Mouse (Mus musculus): ENCODE measurements around the gene Eps8.

Eps8 gene

DNA sequence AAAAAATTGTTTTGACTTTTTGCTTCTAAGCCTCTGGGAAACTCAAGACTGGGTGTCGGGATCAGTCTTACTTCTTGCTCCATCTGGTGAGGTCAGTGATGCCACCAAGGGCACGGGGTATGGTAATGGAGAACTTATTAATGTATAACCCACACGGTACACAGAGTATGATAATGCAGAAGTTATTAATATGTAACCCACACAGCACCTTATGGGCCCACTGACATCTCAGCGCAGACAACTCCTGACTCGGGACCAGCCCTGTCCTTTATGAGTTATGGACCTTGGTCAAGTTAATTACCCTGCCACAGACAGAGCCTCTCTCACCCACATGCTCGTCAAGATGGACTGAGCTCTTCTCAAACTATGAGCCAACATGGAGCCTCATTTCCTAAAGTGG, 89.2 kb downstream of the Eps8 start:
- no peak for DNase-seq

DNA sequence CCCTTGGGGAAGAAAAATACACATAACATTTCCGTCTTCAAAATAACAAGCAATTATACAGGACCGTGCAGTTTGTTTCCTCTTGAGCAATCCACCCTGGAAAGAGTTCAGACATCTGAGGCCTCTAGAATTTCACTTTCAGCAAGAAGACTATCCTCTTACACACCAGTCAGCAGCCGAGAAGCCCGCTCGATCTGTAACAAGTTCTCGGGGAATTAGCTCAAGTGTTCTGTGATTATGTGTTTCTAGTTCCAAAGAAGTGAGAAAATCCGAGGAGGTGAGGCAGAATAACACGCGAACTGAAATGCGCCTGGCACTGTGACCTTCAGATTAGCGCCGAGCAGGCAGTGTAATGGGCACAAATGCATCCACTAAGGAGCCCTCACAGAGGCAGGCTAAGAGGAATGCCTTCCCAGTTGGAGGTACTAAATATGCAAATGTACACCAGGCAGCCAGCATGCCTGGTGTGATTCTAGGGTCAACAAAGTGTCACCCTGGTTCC, 94.3 kb downstream of the Eps8 start:
- no peak for DNase-seq

DNA sequence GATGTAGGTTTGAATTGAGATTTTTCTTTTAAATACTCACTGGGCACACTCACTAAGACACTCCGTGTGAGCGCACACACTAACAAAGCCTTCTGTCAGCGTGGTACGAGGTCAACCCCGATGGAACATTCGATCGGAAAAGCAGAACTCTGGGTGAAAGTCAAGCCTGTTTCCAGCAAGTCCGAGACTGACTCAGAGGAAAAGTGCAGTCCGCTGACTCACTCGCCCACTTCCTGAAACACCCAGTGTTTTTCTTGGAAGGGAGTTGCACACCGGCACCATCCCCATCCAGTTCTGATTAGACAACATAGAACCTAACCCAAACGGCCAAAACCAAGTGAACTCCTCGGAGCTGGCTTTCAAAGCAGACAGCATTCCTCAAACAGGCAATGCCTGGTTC, 95.8 kb downstream of the Eps8 start:
- DNase-seq, result peak; percentile 43

DNA sequence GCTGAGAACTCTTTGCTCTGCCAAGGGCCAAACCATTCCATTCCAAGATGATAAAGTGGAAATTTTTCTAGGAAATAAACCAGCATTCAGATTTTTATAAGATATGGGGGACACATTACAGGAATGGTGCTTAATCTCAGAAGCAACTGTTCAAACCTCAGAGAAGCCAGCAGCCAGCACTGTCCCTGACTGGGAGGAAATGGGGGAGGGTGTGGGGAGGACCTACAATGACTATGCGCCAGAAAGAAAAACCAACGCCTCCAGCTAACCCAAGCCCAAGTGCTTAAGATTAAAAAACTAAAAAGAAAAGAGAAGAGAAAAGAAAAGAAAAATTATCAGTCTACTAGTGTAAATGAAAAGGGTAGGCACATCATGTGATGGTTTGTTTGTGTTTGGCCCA, 97.0 kb downstream of the Eps8 start:
- no peak for DNase-seq

DNA sequence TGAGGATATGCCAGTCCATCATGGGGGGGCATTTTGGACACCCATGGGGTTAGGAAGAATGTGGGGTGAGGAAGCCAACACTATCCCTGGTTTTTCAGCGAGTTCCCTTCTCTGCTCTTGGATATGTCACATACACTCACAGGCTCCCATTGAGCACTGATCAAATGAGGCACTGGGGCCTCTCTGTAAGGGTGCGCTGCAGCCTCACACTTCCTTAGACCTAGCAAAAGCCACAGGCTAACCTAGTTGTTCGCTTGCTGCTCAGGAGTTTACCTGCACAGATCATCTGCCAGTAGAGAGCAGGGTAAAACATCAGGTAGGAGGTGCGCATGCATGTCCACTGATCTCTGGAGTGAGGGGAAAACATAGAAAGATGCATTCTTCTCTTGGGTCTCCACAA, 97.5 kb downstream of the Eps8 start:
- DNase-seq, result no peak

DNA sequence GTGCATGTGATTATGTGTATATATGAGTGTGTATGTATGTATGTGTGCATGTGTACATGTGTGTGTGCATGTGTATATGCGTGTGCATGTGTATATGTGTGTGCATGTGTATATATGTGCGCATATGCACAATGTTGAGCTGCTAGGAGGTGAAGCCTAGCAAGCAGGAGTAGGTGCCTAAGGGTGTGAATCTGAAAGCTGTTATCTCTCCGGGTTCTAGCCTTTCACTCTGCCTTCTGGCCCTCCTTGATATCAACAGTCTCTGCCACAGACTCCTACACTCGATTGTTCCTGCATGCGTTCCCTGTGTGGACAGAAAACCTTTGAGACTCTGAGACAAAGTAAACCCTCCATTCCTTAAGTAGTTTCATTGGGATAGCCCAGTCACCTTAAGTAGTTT, 98.0 kb downstream of the Eps8 start:
- DNase-seq, result no peak

DNA sequence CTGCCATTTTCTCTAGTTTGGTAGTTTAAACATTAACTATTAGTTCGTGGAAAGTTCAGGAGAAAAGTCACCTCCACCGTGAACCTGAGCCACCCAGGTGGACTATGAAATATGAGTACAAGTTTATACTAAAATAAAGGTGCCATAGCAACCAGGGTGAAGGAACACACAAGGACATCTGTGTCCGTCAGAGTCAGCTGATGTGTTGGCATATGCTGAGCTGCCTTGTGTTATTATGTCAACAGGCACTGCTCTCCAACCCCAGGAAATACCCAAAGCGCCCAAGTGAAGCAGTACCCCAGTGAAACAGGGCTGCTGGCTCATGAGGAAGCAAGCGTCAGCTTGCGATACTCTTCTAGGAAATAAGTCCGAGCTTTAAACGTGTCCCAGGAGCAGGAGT, 104.5 kb downstream of the Eps8 start:
- no peak for DNase-seq

DNA sequence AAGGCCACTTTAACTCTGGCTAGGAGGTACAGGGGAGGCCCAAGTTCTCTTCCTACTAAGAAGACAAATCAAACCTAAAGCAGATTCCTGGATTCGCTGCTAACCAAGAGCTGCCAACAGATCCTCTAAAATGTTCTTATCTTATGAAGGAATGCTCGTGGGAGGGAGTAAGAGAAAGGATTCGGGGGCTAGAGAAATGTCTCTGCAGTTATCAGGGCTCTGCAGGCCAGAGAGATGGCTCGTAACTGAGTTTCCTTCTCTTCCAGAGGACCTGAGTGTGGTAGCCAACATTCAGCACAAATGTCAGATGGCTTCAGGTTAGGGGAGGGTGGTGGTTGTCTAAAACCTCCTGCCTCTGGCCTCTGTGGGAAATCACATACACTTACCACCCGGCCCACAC, 106.1 kb downstream of the Eps8 start:
- DNase-seq, result no peak

DNA sequence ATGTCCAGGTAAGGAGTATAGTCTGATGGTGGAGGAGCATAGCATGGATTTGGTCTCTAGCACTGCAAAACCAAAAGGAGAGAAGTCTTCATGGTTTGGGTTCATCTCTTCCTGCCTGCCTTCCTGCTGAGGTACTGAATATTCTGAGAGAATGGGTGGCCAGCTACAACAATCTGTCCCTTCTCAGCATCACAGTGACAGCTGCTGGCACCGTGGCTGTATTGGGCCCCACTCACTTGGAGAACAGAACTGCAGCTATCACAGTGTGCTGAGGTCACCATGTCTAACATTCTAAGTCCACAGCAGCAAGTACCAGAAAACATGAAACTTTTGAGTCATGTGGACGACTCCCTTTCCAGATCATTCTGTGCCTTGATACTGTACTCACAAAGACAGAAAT, 107.1 kb downstream of the Eps8 start:
- no peak for DNase-seq

DNA sequence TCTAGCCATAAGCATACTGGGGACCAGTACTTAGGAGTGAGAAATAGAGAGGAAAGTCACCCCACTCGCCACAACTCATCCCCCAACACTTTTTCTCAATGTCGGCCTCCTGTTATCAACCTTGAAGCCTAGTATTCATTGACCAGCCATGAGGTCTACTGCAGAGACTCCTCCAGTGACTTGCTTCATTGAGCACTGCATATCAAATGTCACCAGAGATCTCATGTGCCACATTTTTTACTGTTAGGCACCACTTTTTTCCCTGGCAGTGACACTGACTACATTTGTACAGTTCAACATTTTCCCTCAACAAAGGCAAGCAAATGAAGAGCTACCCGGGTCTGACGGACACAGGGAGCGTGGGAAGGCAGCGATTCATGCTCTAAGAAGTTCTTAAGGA, 108.6 kb downstream of the Eps8 start:
- DNase-seq, result no peak

DNA sequence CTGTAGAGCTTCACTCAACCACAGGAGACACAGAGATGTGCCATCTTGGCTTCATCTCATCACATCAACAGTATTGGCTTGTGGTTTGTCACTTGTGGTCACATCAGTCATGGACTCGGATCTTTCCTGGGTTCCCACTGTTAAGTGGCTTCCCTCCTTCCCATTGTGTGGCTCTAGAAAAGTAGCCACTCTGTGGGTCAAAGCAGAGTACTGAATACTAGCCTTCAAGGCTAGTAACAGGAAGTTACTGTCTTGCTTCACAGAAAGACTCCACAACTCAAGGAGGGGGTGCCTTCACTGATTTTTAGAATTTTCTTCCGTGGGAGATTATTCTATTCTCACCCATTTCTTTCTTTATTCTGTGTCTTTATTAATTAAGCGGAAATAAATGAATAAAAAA, 109.3 kb downstream of the Eps8 start:
- no peak for DNase-seq

DNA sequence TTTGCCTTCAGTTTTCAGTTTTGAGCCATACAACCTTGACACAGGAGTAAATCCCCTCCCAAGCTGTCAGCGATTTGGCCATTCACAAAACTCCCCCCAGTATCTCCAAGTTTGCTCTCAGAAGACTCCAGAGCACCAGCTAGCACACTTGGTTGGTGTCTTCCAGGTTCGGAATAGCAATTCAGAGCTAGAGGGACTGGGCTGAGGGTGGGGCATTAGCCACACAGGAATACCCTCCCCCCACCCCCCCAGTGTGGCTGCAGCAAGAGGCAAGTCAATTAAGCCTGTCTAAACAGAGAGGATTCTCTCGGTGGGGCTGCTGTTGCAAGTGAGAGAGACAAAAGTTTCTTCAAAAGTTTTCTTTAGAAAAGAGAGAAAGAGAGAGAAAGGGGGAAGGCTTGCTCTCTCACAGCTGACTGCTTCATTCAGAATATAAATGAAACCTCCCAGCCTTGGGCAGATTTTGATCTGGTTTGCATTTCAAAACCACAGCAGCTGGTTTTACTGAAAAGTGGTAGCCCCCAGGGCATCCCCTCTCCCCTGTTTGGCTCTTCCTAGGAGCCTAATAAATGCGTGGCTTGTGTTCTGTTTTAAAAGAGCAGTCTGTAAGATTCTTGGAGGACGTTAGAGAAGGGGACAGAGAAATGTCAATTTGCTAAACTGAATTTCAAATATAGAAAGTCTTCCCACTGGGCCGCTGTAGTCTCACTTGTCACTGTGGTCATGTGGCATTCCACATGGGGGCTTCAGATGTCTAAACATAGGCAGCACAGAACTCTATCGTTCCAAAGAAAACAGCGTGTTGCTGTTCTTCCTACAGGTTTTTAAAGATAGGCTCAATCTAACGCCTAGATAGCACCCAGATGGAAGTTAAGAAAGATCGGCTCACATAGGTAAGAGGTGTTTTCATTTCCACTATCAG, 112.2 kb downstream of the Eps8 start:
- no peak for DNase-seq

DNA sequence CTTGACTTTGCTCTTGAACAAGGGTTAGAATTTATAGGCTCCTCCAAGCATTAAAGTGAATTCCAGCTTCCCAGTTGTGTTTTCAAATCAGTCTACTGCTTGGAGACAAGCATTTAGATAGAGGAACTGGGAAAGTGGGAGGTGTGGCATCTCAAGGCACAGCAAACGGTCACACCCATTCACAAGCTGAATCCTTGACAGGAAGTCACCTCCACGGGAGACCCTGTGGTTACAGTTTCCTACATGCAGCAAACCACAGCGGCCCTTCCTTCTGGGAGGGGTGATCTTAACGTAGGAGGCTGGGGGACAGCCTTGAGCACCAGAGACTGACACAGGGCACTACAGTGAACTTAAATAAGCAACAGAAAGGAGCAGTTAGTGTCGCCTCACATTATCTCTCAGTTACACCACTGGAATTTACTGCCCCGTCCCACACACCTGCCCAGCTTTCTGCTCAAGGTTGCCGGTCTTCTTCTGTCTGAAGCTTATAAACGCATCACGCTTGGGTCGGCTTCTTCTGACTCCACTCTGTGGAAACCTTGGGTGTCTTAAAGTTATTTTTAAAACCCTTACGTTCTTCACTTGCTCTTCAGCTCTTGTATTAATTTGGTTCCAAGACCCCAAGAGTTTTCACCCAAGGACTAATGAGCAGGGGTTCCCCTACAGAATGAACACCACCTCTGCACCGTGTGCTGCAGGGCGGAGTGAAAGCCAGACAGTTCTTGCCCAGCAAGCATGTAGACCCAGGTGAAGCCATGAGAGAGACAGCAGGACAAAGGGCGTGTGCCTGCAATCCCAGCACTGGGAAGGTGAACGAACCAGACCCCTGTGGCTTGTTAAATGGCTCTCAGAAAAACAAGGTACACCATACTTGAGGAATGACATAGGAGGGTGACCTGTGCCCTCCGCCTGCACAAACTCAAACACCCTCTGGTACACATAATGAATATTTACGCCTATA, 113.2 kb downstream of the Eps8 start:
- no peak for DNase-seq

DNA sequence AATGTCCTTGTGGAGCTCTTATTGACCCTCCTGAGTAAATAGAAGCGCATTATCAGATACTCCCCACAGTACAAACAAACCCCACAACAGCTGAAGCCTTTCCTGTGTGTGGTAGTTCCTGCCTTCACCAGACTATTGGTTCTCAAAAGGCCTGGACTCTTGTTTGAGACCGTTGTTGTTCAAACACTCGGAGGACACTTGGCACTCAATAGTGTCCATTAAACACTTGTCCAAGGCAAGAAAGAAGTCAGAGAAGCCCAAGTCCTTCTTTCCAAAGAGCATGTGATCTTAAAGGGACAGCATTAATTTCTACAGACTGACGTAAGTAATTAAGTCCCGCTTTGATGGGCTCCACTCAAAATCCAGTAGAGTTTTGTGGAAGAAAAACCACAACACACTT, 113.9 kb downstream of the Eps8 start:
- DNase-seq, result no peak

DNA sequence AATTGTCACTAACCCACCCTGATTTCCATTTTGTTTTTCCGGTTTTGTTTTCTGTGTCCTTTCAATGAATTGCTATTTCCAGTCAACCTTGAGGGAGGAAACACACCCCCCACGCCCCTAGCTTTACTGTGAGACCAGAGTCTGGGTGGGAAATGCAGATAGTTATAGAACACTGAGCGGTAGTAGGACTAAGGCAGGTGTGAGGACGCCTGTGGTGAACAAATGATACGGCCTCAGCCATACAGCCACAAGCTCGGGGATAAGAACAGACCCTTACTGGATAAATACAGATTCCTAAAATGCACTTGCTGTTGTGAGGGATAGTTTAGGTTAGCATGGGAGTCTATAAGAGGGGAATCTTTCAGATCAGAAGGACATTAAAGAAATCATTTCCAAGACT, 114.3 kb downstream of the Eps8 start:
- no peak for DNase-seq

DNA sequence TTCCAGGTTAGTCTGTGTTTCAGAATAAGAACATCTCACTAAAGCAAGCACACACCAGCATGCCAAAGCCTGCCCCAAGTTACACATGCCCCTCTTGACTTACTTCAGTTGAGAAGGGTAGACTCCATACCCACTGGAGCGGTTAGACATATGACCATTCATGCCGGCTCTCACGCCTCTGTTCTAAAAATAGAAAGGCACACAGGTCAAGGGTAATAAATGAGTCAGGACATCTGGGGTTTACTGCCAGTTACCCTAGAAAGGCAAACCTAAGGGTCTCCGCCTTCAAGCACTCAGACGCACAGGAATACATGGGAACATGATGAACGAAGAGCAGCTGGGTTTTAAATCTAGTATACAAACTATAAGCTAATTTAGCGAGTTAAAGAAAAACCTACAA, 115.5 kb downstream of the Eps8 start:
- DNase-seq, result no peak

DNA sequence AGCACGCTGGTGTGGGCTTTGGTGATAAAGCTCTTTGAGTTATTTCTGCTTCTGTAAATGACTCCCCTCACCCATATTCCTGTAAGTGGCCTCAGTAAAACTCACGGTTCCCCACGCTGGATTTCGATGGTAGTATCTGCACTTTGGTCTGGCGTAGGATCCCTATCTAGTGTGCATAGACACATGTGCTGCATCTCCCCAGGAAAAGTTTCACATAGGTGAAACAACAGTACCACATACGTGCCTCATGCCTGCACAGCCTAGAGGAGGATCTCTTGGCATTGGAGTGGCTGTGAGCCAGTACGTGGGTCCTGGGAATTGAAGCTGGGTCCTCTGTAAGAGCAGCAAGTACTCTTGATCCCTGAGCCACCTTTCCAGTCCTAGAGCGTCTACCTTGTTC, 121.9 kb downstream of the Eps8 start:
- DNase-seq, result no peak

DNA sequence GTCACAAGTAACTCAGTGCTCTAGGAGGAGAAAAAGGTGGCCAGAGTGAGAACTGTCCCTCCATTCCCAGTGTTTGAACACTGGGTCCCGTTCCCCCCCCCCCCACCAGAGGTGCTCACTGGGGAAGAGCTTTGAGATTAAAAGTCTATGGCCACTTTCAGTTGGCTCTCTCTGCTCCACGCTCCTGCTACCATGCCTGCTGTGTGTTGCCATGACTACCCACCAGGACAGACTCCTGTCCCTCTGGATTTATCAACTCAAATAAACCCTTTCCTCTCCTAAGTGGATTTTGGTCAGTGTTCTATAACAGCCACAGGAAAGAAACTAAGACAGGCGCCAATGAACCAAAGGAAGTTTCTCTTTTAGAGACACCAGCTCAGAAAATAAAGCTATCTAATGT, 128.9 kb downstream of the Eps8 start:
- DNase-seq, result no peak

DNA sequence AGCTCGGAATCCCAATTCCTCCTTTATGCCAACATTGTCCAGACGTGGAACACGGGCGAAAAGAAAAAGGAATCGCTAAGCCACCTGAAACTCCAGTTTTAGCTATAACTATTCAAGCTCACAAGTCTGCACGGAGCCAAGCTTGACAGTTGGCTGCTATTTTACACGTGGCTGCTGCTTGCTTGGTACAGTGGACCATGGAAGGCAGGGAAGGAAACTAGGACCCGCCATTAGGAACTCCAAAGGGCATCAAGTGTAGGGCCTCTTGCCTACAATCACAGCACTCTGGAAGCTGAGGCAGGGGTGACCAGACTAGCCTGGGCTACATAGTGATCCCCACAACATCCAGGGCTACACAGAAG, 134.4 kb downstream of the Eps8 start:
- no peak for DNase-seq

DNA sequence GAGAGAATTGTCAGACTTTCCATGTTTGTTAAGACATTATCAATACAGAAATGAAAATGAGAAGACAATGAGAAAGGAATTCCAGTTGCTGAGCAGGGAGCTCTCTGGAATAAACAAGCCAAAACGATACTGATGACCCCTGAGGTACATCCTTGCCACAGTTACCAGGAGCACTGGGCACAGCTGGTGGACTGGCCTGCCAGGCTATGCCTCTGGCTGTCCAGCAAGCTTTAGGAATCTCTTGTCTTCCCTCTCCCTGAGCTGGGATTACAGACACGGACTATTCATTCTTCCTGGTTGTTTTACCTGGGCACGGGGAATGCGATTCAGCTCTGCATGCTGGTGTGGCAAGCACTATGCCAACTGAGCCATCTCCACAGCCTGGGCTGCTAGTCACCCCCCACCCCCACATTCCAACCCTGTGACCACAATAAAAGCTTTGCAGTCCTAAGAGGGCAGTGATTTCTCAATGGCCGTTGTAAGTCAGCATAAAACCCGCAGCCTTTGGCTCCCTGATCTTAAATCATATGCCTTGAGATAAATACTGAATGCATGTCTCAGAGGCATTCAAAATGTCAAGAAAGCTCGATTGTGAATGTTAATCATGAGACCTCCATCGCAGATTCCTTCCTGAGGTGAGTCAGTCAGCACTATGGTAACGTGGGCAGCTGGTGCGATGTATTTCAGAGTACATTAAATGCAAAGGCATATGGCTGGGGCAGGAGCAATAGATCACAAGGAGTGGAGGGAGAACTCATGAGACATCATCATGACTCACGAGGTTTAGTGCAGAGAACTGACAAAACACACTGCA, 134.9 kb downstream of the Eps8 start:
- DNase-seq, result peak; percentile 44

DNA sequence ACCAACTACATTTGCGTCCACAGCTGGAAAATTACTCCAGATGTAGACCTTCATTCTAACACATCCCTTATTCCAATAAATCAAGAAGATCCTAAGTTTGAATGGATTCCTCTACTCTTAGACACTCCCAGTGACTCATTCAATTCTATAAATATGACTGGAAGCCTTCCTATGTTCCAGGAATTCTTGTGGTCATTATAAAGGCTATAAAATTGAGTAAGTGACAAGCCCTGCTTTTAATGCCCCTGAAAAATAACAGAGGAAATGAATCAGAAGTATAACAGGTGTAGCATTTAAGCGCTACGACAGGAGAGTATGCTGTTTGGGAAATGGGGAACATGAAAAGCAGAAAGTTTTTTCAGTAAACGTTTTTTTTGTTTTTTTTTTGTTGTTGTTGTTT, 139.8 kb downstream of the Eps8 start:
- no peak for DNase-seq

DNA sequence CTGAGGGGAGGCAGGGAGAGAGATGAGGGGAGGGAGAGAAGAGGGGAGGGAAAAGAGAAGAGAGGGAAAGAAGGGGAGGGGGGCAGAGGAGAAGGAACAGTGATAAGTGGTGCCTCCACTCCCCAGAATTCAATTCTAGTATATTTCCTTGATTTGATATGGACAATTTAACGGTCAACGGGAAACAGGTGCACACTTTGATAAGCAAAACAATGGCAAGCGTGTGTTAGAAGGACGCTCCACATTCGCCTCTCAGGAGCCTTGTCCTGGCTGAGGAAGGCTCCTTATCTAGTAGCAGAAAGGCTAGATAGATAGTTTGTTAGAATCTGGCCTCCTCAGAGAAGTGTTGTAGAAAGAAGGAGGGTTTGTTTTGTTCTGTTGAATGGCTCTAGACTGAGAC, 141.9 kb downstream of the Eps8 start:
- DNase-seq, result no peak
